Mouse (Mus musculus): ENCODE results near the gene St6gal1. TPM values are rescaled to one million over a fixed set of nuclear protein-coding genes. Genes with fewer than 3 reads are reported as not detected.

St6gal1 gene
- polyA plus RNA-seq, 1 experiment from 2014 or later: 30.6 TPM

GRCm38 (mm10) chr16:23333875-23334551 is 109.5 kb downstream of the St6gal1 start:
- Histone ChIP-seq H3K27ac (replicated peaks; ENCODE audit: low read depth, low read length) (no peak overlapping the region), H3K9me3 (ENCODE audit: control insufficient read depth, low read length) (peaks cover 5% of the 10 kb centered on the region), H3K4me2 (ENCODE audit: low read length) (no peak overlapping the region), H3K4me1 (ENCODE audit: control insufficient read depth, insufficient read depth, low read length) (no peaks in the 10 kb centered on the region), H3K27me3 (ENCODE audit: control insufficient read depth, insufficient read depth, low read length) (no peaks in the 10 kb centered on the region), H3K36me3 (ENCODE audit: control insufficient read depth, insufficient read depth, low read length) (peaks cover 13% of the 10 kb centered on the region), H3K9ac (replicated peaks; ENCODE audit: low read length) (no peak overlapping the region), H3K4me3 (replicated peaks; ENCODE audit: low read depth, low read length) (no peak overlapping the region)
- WGBS: 66% methylated on average over 6 of the region's 6 CpGs
- DNase-seq (peak; percentile 8), ATAC-seq (ENCODE audit: low FRiP score, low TSS enrichment) (no peak)

GRCm38 (mm10) chr16:23337317-23337716 is 112.8 kb downstream of the St6gal1 start:
- no peak for DNase-seq
- H3K9ac ChIP-seq (replicated peaks; ENCODE audit: low read length): no peak overlapping the region
- H3K4me2 ChIP-seq (ENCODE audit: low read length): no peak overlapping the region
- H3K4me3 ChIP-seq (replicated peaks; ENCODE audit: low read depth, low read length): no peak overlapping the region
- 88% methylated on average over 4 of the region's 4 CpGs for WGBS
- no peak overlapping the region for H3K27ac ChIP-seq (replicated peaks; ENCODE audit: low read depth, low read length)
- peaks cover 13% of the 10 kb centered on the region for H3K36me3 ChIP-seq (ENCODE audit: control insufficient read depth, insufficient read depth, low read length)
- no peaks in the 10 kb centered on the region for H3K27me3 ChIP-seq (ENCODE audit: control insufficient read depth, insufficient read depth, low read length)
- H3K4me1 ChIP-seq (ENCODE audit: control insufficient read depth, insufficient read depth, low read length): no peaks in the 10 kb centered on the region
- no peak for ATAC-seq (ENCODE audit: low FRiP score, low TSS enrichment)
- H3K9me3 ChIP-seq (ENCODE audit: control insufficient read depth, low read length): peaks cover 5% of the 10 kb centered on the region

GRCm38 (mm10) chr16:23341254-23341653 is 116.7 kb downstream of the St6gal1 start:
- no peak for ATAC-seq (ENCODE audit: low FRiP score, low TSS enrichment)
- WGBS: 98% methylated on average over 2 of the region's 2 CpGs
- no peak for DNase-seq
- Histone ChIP-seq H3K27me3 (ENCODE audit: control insufficient read depth, insufficient read depth, low read length) (no peaks in the 10 kb centered on the region), H3K4me1 (ENCODE audit: control insufficient read depth, insufficient read depth, low read length) (no peaks in the 10 kb centered on the region), H3K36me3 (ENCODE audit: control insufficient read depth, insufficient read depth, low read length) (peaks cover 11% of the 10 kb centered on the region), H3K27ac (replicated peaks; ENCODE audit: low read depth, low read length) (no peak overlapping the region), H3K9me3 (ENCODE audit: control insufficient read depth, low read length) (peaks cover 5% of the 10 kb centered on the region), H3K4me3 (replicated peaks; ENCODE audit: low read depth, low read length) (no peak overlapping the region), H3K9ac (replicated peaks; ENCODE audit: low read length) (no peak overlapping the region), H3K4me2 (ENCODE audit: low read length) (no peak overlapping the region)

GRCm38 (mm10) chr16:23350802-23351201 is 126.3 kb downstream of the St6gal1 start:
- no peaks in the 10 kb centered on the region for H3K27me3 ChIP-seq (ENCODE audit: control insufficient read depth, insufficient read depth, low read length)
- 7% methylated on average over 2 of the region's 2 CpGs for WGBS
- H3K27ac ChIP-seq (replicated peaks; ENCODE audit: low read depth, low read length): no peak overlapping the region
- no peak overlapping the region for H3K9ac ChIP-seq (replicated peaks; ENCODE audit: low read length)
- H3K9me3 ChIP-seq (ENCODE audit: control insufficient read depth, low read length): no peaks in the 10 kb centered on the region
- H3K36me3 ChIP-seq (ENCODE audit: control insufficient read depth, insufficient read depth, low read length): peaks cover 12% of the 10 kb centered on the region
- H3K4me3 ChIP-seq (replicated peaks; ENCODE audit: low read depth, low read length): no peak overlapping the region
- DNase-seq: peak; percentile 54
- no peak for ATAC-seq (ENCODE audit: low FRiP score, low TSS enrichment)
- H3K4me2 ChIP-seq (ENCODE audit: low read length): no peak overlapping the region
- H3K4me1 ChIP-seq (ENCODE audit: control insufficient read depth, insufficient read depth, low read length): no peaks in the 10 kb centered on the region

- peaks cover 33% of the 10 kb centered on the region for H3K36me3 ChIP-seq (ENCODE audit: control insufficient read depth, insufficient read depth, low read length)
- WGBS: 94% methylated on average over 4 of the region's 4 CpGs
- no peaks in the 10 kb centered on the region for H3K9me3 ChIP-seq (ENCODE audit: control insufficient read depth, low read length)
- no peaks in the 10 kb centered on the region for H3K27me3 ChIP-seq (ENCODE audit: control insufficient read depth, insufficient read depth, low read length)
- H3K27ac ChIP-seq (replicated peaks; ENCODE audit: low read depth, low read length): no peak overlapping the region
- H3K9ac ChIP-seq (replicated peaks; ENCODE audit: low read length): no peak overlapping the region
- no peak for DNase-seq
- no peak overlapping the region for H3K4me2 ChIP-seq (ENCODE audit: low read length)
- no peak for ATAC-seq (ENCODE audit: low FRiP score, low TSS enrichment)
- no peaks in the 10 kb centered on the region for H3K4me1 ChIP-seq (ENCODE audit: control insufficient read depth, insufficient read depth, low read length)
- H3K4me3 ChIP-seq (replicated peaks; ENCODE audit: low read depth, low read length): no peak overlapping the region
Measured at GRCm38 (mm10) chr16:23361031-23361430, 136.5 kb downstream of the St6gal1 start.

- H3K27me3 ChIP-seq (ENCODE audit: control insufficient read depth, insufficient read depth, low read length): no peaks in the 10 kb centered on the region
- H3K4me1 ChIP-seq (ENCODE audit: control insufficient read depth, insufficient read depth, low read length): no peaks in the 10 kb centered on the region
- DNase-seq: no peak
- H3K36me3 ChIP-seq (ENCODE audit: control insufficient read depth, insufficient read depth, low read length): peaks cover 28% of the 10 kb centered on the region
- no peak for ATAC-seq (ENCODE audit: low FRiP score, low TSS enrichment)
- H3K4me3 ChIP-seq (replicated peaks; ENCODE audit: low read depth, low read length): no peak overlapping the region
- WGBS: 88% methylated on average over 3 of the region's 3 CpGs
- H3K27ac ChIP-seq (replicated peaks; ENCODE audit: low read depth, low read length): no peak overlapping the region
- no peaks in the 10 kb centered on the region for H3K9me3 ChIP-seq (ENCODE audit: control insufficient read depth, low read length)
- H3K4me2 ChIP-seq (ENCODE audit: low read length): no peak overlapping the region
- H3K9ac ChIP-seq (replicated peaks; ENCODE audit: low read length): no peak overlapping the region
Measured at GRCm38 (mm10) chr16:23361434-23361970, 137.0 kb downstream of the St6gal1 start.

GRCm38 (mm10) chr16:23364328-23364990 is 139.9 kb downstream of the St6gal1 start:
- no peak overlapping the region for H3K9ac ChIP-seq (replicated peaks; ENCODE audit: low read length)
- no peak overlapping the region for H3K4me3 ChIP-seq (replicated peaks; ENCODE audit: low read depth, low read length)
- no peak overlapping the region for H3K27ac ChIP-seq (replicated peaks; ENCODE audit: low read depth, low read length)
- H3K4me2 ChIP-seq (ENCODE audit: low read length): no peak overlapping the region
- no peaks in the 10 kb centered on the region for H3K27me3 ChIP-seq (ENCODE audit: control insufficient read depth, insufficient read depth, low read length)
- no peak for DNase-seq
- no peaks in the 10 kb centered on the region for H3K4me1 ChIP-seq (ENCODE audit: control insufficient read depth, insufficient read depth, low read length)
- H3K36me3 ChIP-seq (ENCODE audit: control insufficient read depth, insufficient read depth, low read length): peaks cover 2% of the 10 kb centered on the region
- ATAC-seq (ENCODE audit: low FRiP score, low TSS enrichment): no peak
- 78% methylated on average over 2 of the region's 2 CpGs for WGBS
- no peaks in the 10 kb centered on the region for H3K9me3 ChIP-seq (ENCODE audit: control insufficient read depth, low read length)

- Histone ChIP-seq H3K27me3 (ENCODE audit: control insufficient read depth, insufficient read depth, low read length) (no peaks in the 10 kb centered on the region), H3K4me2 (ENCODE audit: low read length) (no peak overlapping the region), H3K4me3 (replicated peaks; ENCODE audit: low read depth, low read length) (no peak overlapping the region), H3K27ac (replicated peaks; ENCODE audit: low read depth, low read length) (no peak overlapping the region), H3K4me1 (ENCODE audit: control insufficient read depth, insufficient read depth, low read length) (no peaks in the 10 kb centered on the region), H3K36me3 (ENCODE audit: control insufficient read depth, insufficient read depth, low read length) (no peaks in the 10 kb centered on the region), H3K9me3 (ENCODE audit: control insufficient read depth, low read length) (no peaks in the 10 kb centered on the region), H3K9ac (replicated peaks; ENCODE audit: low read length) (no peak overlapping the region)
- DNase-seq (no peak), ATAC-seq (ENCODE audit: low FRiP score, low TSS enrichment) (no peak)
- 63% methylated on average over 3 of the region's 3 CpGs for WGBS
Measured at GRCm38 (mm10) chr16:23369124-23369523, 144.6 kb downstream of the St6gal1 start.

DNA sequence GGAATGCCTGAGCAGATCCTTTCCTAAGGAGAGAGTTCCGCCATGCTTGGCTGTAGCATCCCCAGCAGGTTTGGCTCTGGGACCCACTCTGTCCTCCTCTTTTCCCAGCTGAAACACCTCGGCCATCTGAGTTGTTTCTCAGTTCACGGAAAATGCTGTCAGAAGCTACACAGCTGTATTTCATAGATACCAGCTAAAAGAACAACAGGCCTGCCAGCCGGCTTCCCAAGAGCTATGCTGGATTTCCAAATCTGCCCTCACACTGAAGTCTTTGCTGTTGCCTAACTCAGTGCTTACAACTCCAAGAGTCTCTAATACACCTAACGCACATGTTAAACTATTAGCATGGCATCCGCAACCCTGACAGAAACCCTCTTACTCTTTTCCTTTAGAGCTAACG is 146.2 kb downstream of the St6gal1 start:
- 95% methylated on average over 7 of the region's 7 CpGs for WGBS
- no peak overlapping the region for H3K27ac ChIP-seq (replicated peaks; ENCODE audit: low read depth, low read length)
- H3K27me3 ChIP-seq (ENCODE audit: control insufficient read depth, insufficient read depth, low read length): no peaks in the 10 kb centered on the region
- no peak overlapping the region for H3K4me2 ChIP-seq (ENCODE audit: low read length)
- H3K9ac ChIP-seq (replicated peaks; ENCODE audit: low read length): no peak overlapping the region
- no peak overlapping the region for H3K4me3 ChIP-seq (replicated peaks; ENCODE audit: low read depth, low read length)
- H3K4me1 ChIP-seq (ENCODE audit: control insufficient read depth, insufficient read depth, low read length): no peaks in the 10 kb centered on the region
- H3K9me3 ChIP-seq (ENCODE audit: control insufficient read depth, low read length): no peaks in the 10 kb centered on the region
- no peaks in the 10 kb centered on the region for H3K36me3 ChIP-seq (ENCODE audit: control insufficient read depth, insufficient read depth, low read length)
- DNase-seq (no peak), ATAC-seq (ENCODE audit: low FRiP score, low TSS enrichment) (no peak)

All from midbrain, embryonic 14.5 days (tissue).